Mouse (Mus musculus): ENCODE data around the gene Bnip1.

Bnip1 gene

DNA sequence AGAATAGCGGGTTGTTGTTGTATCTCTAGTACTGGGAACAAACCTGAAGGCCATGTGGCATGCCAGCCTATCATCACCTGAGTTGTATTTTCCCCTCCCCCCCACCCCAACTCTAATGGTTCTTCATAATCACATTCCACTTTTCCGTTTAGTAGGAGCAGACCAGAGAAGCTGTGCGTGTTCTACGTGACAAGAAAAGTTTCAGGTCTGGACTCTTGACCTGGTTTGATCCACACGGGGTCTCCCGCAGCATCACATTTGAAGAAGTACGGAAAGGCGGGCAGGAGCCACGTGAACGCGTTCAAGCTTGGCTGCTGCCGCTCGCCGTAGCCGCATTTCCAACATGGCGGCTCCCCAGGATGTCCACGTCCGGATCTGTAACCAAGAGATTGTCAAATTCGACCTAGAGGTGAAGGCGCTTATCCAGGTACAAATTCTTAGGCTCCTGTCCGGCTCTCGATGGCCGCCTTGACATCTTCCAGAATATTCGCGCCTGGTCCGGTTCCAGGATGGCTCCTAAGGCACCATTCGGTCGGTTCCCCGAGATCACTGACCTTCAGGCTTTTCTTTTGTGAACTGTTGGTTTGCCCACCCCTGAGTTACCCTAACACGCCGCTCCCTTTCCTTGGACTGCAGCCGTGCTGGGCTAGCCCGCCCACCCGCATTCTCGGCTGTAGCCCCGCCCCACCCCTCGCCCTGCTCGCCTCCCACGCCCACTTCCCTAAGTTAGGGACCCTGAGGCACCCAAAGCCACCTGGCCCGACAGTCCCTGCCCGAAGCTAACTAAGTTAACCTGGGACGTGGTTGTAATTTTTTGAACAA, at the start of gene Bnip1:
Gene Bnip1, plus strand, starts transcription at position 317 of the 822 bp plus-strand sequence.
- DNase-seq (ENCODE audit: low spot score) = peak; percentile 46

- no peak for DNase-seq (ENCODE audit: low spot score)
Observed at GRCm38 (mm10) chr17:26742581-26742980, 38.3 kb upstream of the Bnip1 start.

GRCm38 (mm10) chr17:26743294-26743693, 37.6 kb upstream of the Bnip1 start:
- DNase-seq (ENCODE audit: low spot score) = no peak

DNA sequence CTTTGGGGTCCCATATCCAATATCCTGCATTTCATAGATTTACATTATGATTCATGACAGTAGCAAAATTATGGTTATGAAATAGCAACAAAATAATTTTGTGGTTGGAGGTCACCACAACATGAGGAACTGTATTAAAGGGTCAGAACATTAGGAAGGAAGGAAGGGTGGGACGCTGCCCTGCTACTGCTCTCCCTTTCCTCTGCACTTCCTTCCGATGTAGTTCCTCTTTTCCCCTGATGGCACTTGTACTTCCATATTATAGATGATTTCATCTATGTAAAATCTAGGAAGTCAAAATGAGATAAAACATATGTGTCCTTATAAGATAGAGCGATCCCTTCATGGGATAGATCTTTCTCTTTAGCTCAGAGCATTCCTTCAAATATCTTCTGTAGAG, 30.9 kb upstream of the Bnip1 start:
- no peak for DNase-seq (ENCODE audit: low spot score)

GRCm38 (mm10) chr17:26752297-26752696, 28.6 kb upstream of the Bnip1 start:
- DNase-seq (ENCODE audit: low spot score) = no peak

DNA sequence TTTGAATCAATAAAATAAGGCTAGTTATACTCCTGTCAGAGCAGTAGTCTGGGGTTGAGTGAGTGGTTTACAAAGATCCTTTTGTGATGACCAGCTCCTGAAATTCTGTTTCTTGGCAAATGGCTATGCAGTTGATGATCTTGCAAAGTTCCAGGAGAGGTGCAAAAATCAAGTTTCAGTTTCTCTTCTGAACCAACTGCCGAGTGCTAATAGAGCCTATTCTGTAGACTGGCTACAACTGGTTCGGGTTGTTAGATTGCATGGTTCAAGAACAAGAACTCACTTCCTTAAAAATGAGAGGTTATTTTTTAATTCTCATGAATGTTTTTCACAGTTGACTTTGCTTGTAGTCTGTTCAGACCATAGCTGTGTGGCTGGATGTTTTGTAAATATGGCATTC, 27.4 kb upstream of the Bnip1 start:
- no peak for DNase-seq (ENCODE audit: low spot score)

- no peak for DNase-seq (ENCODE audit: low spot score)
Observed at GRCm38 (mm10) chr17:26767100-26767753, 13.6 kb upstream of the Bnip1 start.

- DNase-seq (ENCODE audit: low spot score) = no peak
Observed at GRCm38 (mm10) chr17:26767754-26768124, 13.1 kb upstream of the Bnip1 start.

DNA sequence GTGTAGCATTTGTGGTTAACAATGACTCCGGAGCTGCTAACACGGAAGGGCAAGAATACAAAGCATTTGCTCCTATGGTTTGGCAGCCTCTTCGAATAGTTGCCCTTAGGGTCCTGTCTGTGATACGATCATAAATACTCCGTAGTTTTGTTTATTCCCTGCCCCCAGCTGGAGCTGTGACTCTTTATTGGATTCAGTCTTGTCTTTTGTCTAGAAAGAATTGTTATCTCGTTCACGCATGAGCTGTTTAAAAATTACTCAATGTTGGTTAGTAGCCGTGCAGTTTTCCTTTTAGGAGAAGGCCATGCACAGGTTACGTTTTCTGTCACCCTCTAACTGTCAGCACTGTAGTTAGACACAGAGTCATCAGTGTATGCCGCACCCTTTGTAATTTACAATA, 4.7 kb upstream of the Bnip1 start:
- no peak for DNase-seq (ENCODE audit: low spot score)

- no peak for DNase-seq (ENCODE audit: low spot score)
Observed at GRCm38 (mm10) chr17:26778001-26778400, 2.9 kb upstream of the Bnip1 start.

- no peak for DNase-seq (ENCODE audit: low spot score)
Observed at GRCm38 (mm10) chr17:26778430-26779100, 2.3 kb upstream of the Bnip1 start.

DNA sequence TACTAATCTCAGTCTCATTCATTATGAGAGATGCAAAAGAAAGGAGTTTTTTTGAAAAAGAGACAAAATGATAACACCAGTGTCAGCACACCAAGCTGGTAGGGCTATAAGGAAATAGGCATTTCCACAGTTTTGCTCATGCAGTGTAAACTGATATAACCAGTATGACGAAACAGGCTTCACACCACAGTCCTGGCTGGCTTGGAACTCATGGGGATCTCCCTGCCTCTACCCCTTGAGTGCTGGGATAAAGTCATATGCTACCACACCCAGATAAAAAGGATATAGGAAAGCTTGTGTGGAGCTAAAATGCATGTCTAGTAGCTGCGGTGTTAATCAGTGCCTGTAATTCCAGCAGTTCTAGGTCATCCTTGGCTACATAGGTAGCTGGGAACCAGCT, 1.4 kb upstream of the Bnip1 start:
- DNase-seq (ENCODE audit: low spot score) = no peak

GRCm38 (mm10) chr17:26781610-26782043, 761 bp downstream of the Bnip1 start:
- DNase-seq (ENCODE audit: low spot score) = no peak

DNA sequence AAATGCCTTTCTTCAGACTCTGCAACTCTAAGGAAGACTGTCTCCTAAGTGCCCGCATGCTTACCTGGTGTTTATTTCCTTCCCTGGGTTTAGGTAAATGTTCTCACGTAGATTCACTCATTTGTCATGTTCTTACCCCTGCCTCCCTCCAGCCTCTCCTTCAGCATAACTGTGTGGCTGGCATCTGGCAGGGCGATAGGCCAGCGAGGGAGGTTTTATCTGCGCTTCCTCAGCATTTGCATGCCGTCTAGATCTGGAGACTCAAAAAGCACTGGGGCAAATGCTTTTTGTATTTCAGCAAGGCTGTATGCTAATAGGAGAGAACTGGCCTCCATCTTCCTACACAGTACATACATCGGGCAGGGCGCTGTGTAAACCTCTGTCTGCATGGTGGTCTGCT, 3.7 kb downstream of the Bnip1 start:
- no peak for DNase-seq (ENCODE audit: low spot score)

DNA sequence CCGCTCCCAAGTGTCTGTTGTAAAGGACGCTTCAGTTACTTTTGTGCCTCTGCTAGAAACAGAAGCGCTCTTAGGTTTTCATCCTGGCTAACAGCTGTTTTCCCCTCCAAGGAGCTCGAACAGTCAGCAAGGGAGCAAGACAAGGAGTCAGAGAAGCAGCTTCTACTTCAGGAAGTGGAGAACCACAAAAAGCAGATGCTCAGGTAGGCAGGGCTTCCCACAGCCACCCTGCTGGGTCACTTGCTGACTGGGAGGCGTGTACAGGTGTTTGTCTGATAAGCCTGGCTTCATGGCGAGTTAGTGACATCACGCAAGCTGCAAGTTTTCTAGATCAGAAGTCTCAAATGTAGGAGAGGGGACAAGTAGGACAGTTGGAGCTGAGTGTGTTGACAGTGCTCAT, 5.7 kb downstream of the Bnip1 start:
- no peak for DNase-seq (ENCODE audit: low spot score)

DNA sequence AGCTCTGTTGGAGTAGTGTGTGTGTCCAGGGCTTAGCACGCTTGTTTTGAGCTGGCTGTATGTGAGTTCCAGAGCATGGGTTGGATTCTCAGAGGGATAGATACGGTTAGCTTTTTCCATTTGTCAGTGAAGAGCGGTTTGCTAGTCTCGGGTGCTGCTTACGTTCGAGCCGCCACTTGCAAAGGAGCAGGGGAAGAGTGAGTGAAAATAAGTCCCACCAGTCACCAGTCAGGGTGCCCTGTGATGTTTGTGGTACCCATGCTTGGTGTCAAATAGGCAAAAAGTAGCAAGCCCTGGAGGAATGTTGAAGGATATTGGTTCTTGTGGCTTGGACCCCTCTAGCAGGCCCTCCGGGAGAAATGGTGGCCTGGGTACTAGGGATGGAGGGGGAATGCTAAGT, 8.1 kb downstream of the Bnip1 start:
- no peak for DNase-seq (ENCODE audit: low spot score)

DNA sequence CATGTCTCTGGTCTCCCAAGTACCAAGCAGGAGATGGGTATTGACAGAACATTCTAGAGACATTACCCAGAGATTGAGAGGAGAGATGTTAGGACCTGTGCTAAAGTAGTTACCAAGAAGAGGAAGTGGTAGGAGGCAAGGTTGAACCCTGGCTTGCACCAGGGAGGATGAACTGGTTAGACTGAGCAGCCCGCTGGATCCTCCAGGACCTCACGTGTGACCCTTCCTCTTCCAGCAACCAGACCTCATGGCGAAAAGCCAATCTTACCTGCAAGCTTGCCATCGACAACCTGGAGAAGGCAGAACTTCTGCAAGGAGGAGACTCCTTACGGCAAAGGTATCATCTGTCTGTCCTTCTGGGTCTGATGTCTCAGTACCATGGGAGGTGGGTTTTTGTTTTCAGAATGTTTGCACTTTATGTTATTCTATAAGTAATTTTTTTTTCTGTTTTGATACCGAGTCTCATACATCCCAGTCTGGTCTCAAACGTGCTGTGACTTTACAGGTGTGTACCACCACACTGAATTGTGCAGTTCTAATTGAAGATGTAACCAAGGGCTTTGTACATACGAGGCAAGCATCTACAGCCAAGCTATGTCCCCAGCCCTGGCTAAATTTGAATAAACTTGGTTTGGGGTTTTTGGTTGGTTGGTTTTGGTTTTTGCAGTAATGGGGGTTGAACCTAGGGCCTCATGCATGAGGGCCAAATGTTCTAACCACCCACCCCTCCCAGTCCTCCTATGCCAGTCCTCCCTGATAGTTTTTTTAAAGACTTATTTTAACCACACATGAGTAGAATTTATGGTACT, 8.8 kb downstream of the Bnip1 start:
- no peak for DNase-seq (ENCODE audit: low spot score)

- DNase-seq (ENCODE audit: low spot score) = no peak
Observed at GRCm38 (mm10) chr17:26790269-26791214, 9.7 kb downstream of the Bnip1 start.

GRCm38 (mm10) chr17:26791580-26791979, 10.7 kb downstream of the Bnip1 start:
- no peak for DNase-seq (ENCODE audit: low spot score)

DNA sequence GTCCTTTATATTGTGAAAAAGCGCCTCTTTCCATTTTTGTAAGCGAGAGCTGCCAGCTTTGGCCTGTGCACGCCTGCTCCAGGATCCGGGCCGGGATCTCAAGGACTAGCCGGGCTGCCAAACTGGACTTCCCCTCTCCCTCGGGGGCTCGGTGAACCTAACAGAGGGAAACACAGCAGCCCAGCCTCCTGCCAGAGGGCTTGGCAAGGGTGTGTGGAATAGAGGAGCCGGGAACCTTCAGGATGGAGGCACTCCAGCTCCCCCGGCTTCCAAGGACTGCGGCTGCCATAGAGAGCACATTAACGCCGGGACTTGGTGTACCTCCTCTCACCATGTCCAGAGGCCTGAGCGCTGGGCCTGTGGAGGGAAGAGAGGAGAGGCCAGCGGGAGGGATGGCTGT, 11.2 kb downstream of the Bnip1 start:
- DNase-seq (ENCODE audit: low spot score) = no peak

All from ovary, adult 18-20 months (tissue).